Mouse (Mus musculus) testis, postnatal 10 days (tissue): ENCODE measurements around the gene Vezf1.
A peak's percentile ranks its signal among the peaks of the same experiment; 100 is the strongest.

ENCODE experiments used
- DNase-seq: peaks from one replicate; pipeline ENCODE4 v3.0.0; 2021; ENCODE audit warnings: low spot score

Vezf1 gene

GRCm38 (mm10) chr11:88054589-88054988, 13.5 kb upstream of the Vezf1 start:
- DNase-seq: peak; percentile 64

- no peak for DNase-seq
These were observed 12.3 kb upstream of the Vezf1 start for GRCm38 (mm10) chr11:88055777-88056176.

- no peak for DNase-seq
These were observed 10.3 kb upstream of the Vezf1 start for GRCm38 (mm10) chr11:88057788-88058187.

- peak; percentile 41 for DNase-seq
These were observed 8.9 kb upstream of the Vezf1 start for GRCm38 (mm10) chr11:88059141-88059540.

GRCm38 (mm10) chr11:88061892-88062625, 6.0 kb upstream of the Vezf1 start:
- DNase-seq: peak; percentile 34

GRCm38 (mm10) chr11:88065732-88066131, 2.3 kb upstream of the Vezf1 start:
- DNase-seq: peak; percentile 6

GRCm38 (mm10) chr11:88067191-88067585, 891 bp upstream of the Vezf1 start:
- peak; percentile 31 for DNase-seq

- peak; percentile 80 for DNase-seq
These were observed 549 bp downstream of the Vezf1 start for GRCm38 (mm10) chr11:88068411-88069245.

GRCm38 (mm10) chr11:88069246-88069570, 1.1 kb downstream of the Vezf1 start:
- no peak for DNase-seq

- no peak for DNase-seq
These were observed 2.3 kb downstream of the Vezf1 start for GRCm38 (mm10) chr11:88070392-88070791.

GRCm38 (mm10) chr11:88071113-88071512, 3.0 kb downstream of the Vezf1 start:
- DNase-seq: no peak

GRCm38 (mm10) chr11:88073343-88073875, 5.3 kb downstream of the Vezf1 start:
- DNase-seq: no peak

GRCm38 (mm10) chr11:88075701-88076100, 7.6 kb downstream of the Vezf1 start:
- DNase-seq: no peak

- DNase-seq: no peak
These were observed 8.3 kb downstream of the Vezf1 start for GRCm38 (mm10) chr11:88076394-88076793.

GRCm38 (mm10) chr11:88083699-88084098, 15.6 kb downstream of the Vezf1 start:
- no peak for DNase-seq

- peak; percentile 95 for DNase-seq
These were observed 18.9 kb downstream of the Vezf1 start for GRCm38 (mm10) chr11:88086737-88087627.

- DNase-seq: no peak
These were observed 21.1 kb downstream of the Vezf1 start for GRCm38 (mm10) chr11:88089150-88089549.

GRCm38 (mm10) chr11:88090293-88090692, 22.2 kb downstream of the Vezf1 start:
- DNase-seq: no peak

- no peak for DNase-seq
These were observed 23.9 kb downstream of the Vezf1 start for GRCm38 (mm10) chr11:88091949-88092348.

- DNase-seq: peak; percentile 56
These were observed 29.1 kb downstream of the Vezf1 start for GRCm38 (mm10) chr11:88097173-88097572.

- no peak for DNase-seq
These were observed 30.1 kb downstream of the Vezf1 start, which contains the start of gene Cuedc1 for GRCm38 (mm10) chr11:88098021-88098729. Cuedc1 (plus strand) TSS chr11:88098058.
